Mouse (Mus musculus) cerebral cortex, adult 2 months (tissue): Measurements from ENCODE around the gene Tom1l2.

Experiments used
- WGBS: fragments of 180-500 bp; shearing (Covaris S2); methylation state at CpG from one replicate; pipeline ENCODE4 v1.1.7; 2018; 5-methylcytosine and 5-hydroxymethylcytosine counted together

The Tom1l2 gene

GRCm38 (mm10) chr11:60346537-60346936 is 6.2 kb downstream of the Tom1l2 start:
- 22% methylated on average over 4 of the region's 4 CpGs for WGBS

- 73% methylated on average over 4 of the region's 4 CpGs for WGBS
Observed at GRCm38 (mm10) chr11:60345868-60346267, 6.8 kb downstream of the Tom1l2 start.

DNA sequence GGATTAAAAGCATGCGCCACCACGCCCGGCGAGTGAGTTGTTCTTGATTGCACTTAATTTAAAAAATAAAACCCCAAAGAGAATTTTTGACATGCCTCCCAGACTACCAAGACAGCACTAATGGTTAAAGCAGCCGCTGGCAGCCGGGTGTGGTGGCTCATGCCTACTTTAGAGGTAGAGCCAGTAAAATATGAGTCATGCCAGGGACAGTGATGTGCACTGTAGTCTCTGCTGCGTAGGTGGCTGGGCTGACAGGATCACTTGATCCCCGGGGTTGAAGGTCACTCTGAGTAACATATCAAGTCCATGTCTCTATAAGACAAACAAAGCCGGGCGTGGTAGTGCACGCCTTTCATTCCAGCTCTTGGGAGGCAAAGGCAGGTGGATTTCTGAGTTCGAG is 13.3 kb downstream of the Tom1l2 start:
- 86% methylated on average over 12 of the region's 12 CpGs for WGBS

GRCm38 (mm10) chr11:60338291-60338690 is 14.4 kb downstream of the Tom1l2 start:
- 90% methylated on average over 4 of the region's 4 CpGs for WGBS

GRCm38 (mm10) chr11:60335771-60336170 is 16.9 kb downstream of the Tom1l2 start:
- 25% methylated on average over 2 of the region's 2 CpGs for WGBS

- 47% methylated on average over 3 of the region's 3 CpGs for WGBS
Observed at GRCm38 (mm10) chr11:60334124-60334523, 18.6 kb downstream of the Tom1l2 start.

DNA sequence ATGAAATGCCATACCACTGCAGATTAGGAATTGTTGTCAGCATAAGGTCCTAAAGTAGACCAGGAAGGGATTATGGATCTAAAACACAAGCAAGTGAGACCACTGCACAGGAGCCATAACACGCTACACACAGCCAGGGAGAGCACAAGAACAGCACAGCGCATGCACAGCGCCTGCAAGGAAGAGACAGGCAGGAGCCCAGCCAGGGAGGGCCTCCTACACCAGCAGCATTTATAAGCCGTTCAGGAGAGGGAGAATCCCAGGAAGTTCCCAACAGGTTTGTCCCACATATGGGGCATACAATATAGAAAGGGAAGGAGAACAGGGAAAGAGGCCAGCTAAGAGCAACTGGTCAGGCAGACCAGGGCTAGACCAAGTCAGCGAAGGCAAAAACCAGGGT is 19.2 kb downstream of the Tom1l2 start:
- WGBS: 41% methylated on average over 5 of the region's 5 CpGs

DNA sequence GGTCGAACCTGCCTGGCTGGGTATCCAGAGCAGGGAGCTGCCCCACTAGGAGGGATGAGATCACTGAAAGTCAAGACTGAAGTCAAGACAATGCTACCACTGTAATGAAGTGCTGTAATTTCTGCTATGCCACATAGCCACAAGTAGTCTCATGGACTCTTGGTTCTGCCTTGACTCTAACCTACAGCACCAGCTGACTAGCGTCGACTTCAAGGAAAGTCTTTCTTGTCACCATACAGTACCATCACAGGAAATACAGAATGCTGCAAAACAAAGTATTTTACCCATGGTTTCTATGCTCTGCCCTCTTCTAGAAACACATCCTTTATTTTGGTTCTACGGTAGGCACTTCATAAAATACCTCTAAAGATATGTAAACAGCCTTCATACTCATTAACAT is 22.2 kb downstream of the Tom1l2 start:
- WGBS: 82% methylated on average over 4 of the region's 4 CpGs

DNA sequence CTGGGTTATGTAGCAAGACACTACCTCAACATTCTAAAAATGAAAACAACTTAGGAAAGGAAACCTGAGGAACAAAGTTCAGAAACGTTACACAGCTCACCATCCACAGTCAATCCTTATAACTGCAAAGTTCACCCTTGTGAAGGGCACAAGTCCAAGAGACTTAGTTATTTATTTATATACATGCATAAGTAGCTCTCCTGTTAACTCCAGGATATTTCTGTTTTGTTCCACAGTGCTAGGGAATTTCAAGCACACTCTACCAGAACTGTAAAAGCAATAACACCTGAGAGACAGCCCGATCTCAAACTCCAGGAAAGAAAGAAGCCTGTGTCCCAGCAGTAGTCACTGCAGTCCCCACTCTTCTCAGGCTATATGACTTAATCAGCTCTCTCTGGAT is 31.3 kb downstream of the Tom1l2 start:
- WGBS: 60% methylated on average over 2 of the region's 2 CpGs

- 61% methylated on average over 8 of the region's 8 CpGs for WGBS
Observed at GRCm38 (mm10) chr11:60320426-60321037, 32.2 kb downstream of the Tom1l2 start.

DNA sequence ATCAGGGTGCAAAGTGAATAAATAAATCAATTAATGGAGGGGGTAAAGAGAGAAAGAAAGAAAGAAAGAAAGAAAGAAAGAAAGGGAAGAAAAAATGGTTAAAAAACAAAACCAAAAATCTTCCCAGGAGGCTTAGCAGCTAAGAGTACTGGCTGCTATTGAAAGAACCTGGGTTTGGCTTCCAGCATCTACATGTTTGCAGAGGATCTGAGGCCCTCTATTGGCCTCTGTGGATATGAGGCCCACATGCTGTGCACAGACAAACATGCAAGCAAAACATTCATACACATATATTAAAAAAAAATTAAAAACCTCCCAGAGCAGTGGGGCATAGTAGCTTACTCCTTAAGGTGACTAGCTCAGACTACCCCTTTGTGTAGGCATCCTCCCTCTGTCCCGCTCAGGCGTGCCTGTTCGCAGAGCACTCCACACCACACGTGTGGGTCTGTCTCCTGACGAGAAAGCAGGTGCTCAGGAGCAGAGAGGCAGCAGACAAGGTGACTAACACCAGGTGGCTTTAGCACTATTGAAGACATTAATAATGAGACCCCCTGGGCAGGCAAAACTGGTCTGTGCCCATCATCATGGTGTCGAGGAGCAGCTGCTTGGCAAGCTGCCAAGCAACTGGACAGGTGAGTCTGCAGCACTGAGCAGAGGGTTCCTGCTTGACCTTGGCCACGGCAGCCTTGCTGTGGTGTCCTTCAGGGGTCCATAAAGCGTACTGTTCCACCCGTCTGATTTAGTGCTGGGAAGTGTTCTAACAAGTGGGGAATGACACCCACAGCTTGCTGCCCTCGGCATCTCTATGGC is 33.2 kb downstream of the Tom1l2 start:
- WGBS: 50% methylated on average over 10 of the region's 10 CpGs

GRCm38 (mm10) chr11:60318716-60319115 is 34.0 kb downstream of the Tom1l2 start:
- 21% methylated on average over 5 of the region's 5 CpGs for WGBS

GRCm38 (mm10) chr11:60317376-60318102 is 35.2 kb downstream of the Tom1l2 start:
- 42% methylated on average over 7 of the region's 7 CpGs for WGBS

DNA sequence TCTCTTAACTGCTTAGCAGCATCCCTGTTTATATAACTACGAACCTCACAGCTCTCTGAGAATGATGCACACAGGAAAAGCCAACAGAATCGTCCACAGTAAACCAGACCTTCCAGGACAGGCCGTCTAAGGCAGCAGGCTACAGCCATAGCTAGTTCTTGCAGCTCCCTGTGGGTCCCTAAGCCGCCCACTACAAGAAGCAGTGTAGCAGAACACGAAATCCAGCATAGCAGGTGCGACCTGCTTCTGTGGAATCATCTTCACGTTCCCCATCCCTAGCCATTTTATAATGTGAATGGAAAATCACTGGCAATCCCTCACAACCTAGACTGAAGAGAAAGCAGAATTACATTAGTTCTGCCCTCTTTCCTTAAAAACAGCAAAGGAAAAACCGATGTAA is 35.8 kb downstream of the Tom1l2 start:
- WGBS: 32% methylated on average over 8 of the region's 8 CpGs

- 48% methylated on average over 7 of the region's 7 CpGs for WGBS
Observed at GRCm38 (mm10) chr11:60316250-60316649, 36.5 kb downstream of the Tom1l2 start.

DNA sequence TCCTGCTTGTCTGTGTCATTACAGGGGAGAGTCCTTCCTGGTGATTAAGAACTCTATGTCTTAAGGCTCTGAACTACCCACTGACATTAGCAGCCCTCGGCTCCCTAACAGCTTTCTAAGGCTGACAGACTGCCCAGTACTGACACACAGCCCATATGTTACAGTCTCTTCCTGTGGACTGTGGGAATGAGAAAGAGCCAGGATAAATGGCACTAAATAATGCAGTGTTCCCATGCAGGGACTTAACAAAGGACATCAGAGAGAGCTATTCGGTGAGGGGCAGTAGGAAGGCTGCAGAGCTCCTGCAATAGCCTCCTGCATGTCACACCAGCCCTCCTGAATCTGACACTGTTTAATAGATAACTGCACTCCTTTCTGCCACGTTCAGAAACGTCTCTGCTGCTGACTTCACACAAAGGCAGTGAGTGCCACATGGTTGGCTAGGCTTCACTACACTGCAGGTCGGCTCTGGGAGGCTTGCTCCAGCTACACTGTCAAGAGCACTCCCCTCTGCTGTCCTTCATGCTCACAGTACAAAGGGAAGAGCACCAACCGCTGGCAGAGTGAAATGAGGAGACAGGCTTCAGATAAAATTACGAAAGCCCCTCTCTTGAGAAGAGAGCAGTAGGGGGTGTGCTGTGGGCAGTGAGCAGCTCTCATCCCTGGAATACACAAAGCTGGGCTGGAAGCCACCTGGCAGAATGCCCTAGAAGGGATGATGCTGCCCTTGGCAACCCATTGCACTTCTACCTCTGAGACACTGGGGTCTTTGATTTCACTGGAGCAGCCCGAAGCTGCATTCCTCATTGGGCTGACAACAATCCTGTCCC is 41.5 kb downstream of the Tom1l2 start:
- 13% methylated on average over 8 of the region's 8 CpGs for WGBS

DNA sequence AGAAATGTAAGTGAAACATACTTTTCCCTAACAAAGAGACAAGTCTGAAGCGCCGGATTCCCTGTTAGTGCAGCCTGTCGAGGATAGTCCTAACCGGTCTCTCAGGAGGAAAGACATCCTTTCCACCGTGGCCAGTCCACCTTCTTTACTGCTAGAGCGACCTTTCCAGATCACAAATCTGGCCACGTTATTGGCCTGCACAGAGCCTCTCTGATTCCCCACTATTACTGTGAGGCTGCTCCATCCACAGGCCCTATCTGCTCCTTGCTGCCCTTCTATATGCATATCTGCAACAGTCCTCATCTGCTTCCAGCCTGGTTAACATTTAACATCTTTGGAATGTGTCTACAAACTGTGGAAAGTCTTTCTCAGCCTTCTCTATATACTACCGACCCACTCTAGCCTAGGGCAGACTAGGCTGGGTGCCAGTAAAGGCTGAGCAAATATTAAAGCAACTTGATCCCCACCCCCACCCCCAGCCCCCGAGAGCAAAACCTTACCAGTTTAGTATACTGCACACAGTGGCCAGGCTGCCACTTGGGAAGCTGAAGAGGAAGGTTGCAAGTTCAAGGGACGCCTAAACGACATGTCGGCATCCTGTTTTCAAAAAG is 44.1 kb downstream of the Tom1l2 start:
- WGBS: 75% methylated on average over 12 of the region's 12 CpGs

DNA sequence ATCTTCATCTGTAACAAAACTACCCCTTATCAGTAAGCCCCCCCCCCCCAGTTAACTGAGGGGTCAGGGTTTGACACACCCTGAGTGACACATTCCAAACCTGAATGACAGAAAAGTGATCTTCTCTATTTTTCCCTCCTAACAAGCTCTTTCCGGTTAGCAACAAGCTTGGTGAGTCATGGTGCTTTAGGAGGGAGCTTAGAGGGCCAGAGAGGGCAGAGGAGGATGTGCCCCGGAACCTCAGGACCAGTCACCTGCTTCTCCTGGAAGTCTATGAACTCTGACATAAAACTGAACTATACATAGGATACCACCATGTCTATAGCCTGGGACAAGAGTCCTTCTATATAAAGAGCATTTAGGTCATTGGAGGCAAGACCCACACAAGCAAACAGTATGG is 44.6 kb downstream of the Tom1l2 start:
- WGBS: 73% methylated on average over 2 of the region's 2 CpGs

GRCm38 (mm10) chr11:60307375-60307825 is 45.3 kb downstream of the Tom1l2 start:
- WGBS: 63% methylated on average over 2 of the region's 2 CpGs

GRCm38 (mm10) chr11:60306834-60307233 is 45.9 kb downstream of the Tom1l2 start:
- WGBS: 89% methylated on average over 4 of the region's 4 CpGs

GRCm38 (mm10) chr11:60305611-60306010 is 47.1 kb downstream of the Tom1l2 start:
- 38% methylated on average over 4 of the region's 4 CpGs for WGBS
